Mouse (Mus musculus): Measurements from ENCODE around the gene Otud4. TPM values are rescaled to one million over a fixed set of nuclear protein-coding genes. Genes with fewer than 3 reads are reported as not detected.

Otud4 gene
- polyA plus RNA-seq, 1 experiment from 2014 or later = 26.3 TPM

DNA sequence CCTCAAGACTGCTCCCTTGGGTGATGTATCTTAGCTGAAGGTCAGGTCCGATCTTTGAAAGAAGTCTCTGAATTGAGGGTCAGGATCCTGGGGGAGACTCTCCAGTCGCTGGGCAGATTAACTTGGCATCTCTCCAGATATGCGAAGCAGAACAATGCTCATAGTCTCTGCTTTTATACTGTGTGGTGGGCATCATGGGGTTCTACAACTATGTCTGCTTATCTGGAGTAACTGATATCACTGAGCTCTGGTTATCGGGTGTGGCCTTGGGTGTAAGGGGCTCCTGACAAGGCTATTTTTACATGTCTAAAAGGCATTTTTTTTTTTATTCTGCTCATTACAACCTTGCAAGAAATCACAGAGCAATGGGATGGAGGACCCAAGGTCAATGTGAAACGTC lies 13.2 kb upstream of the Otud4 start:
- ATAC-seq (replicated peaks; ENCODE audit: low FRiP score) (peak; percentile 90), DNase-seq (ENCODE audit: low spot score) (no peak)
- no peaks in the 10 kb centered on the region for H3K27me3 ChIP-seq (replicated peaks; ENCODE audit: control insufficient read depth, insufficient read depth, low read length)

DNA sequence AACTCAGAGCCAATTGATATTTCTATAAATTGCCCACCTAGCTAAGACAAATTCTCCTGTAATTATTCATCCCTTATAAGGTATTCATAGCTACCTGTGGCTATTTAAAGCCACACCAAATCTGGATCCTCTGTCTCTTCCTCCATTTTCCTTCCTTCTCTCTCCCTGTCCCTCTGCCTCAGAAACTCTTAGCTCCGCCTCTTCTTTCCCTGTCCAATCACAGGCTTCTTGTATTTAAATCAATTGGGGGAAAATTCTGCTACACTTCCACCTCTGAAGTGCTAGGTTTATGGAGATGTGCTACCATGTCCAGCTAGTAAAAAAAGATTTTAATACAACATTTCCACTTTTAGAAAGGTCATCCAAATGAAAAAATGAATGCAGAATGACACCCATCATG lies 3.9 kb upstream of the Otud4 start:
- Histone ChIP-seq H3K9me3 (ENCODE audit: control insufficient read depth, low read length) (no peaks in the 10 kb centered on the region), H3K36me3 (ENCODE audit: control insufficient read depth, insufficient read depth, low read length) (no peaks in the 10 kb centered on the region), H3K9ac (ENCODE audit: low read depth, low read length) (no peak overlapping the region), H3K27ac (ENCODE audit: low read depth, low read length) (no peak overlapping the region), H3K4me2 (no peak overlapping the region), H3K4me1 (replicated peaks; ENCODE audit: control insufficient read depth, insufficient read depth, low read length) (0 out of 2 replicates have a peak, but pooled peaks cover 2% of the 10 kb centered on the region), H3K27me3 (replicated peaks; ENCODE audit: control insufficient read depth, insufficient read depth, low read length) (no peaks in the 10 kb centered on the region), H3K4me3 (ENCODE audit: low read depth, low read length) (no peak overlapping the region)
- ATAC-seq (replicated peaks; ENCODE audit: low FRiP score) = no peak
- 92% methylated on average over 1 of the region's 1 CpGs for WGBS
- no peak for DNase-seq (ENCODE audit: low spot score)

More for the DNA sequence above, 13.2 kb upstream of the Otud4 start:
- 50% methylated on average over 5 of the region's 5 CpGs for WGBS
- no peaks in the 10 kb centered on the region for H3K9me3 ChIP-seq (ENCODE audit: control insufficient read depth, low read length)
- peaks cover 14% of the 10 kb centered on the region for H3K4me1 ChIP-seq (replicated peaks; ENCODE audit: control insufficient read depth, insufficient read depth, low read length)
- peak overlapping the region; percentile 27; the same call in 1 of the 2 replicates for H3K4me2 ChIP-seq
- H3K9ac ChIP-seq (ENCODE audit: low read depth, low read length) = no peak overlapping the region
- H3K27ac ChIP-seq (ENCODE audit: low read depth, low read length) = no peak overlapping the region; the same call in 1 of the 2 replicates
- no peak overlapping the region for H3K4me3 ChIP-seq (ENCODE audit: low read depth, low read length)
- H3K36me3 ChIP-seq (ENCODE audit: control insufficient read depth, insufficient read depth, low read length) = no peaks in the 10 kb centered on the region

GRCm38 (mm10) chr8:79636151-79636550 lies 3.3 kb upstream of the Otud4 start:
- Histone ChIP-seq H3K4me3 (ENCODE audit: low read depth, low read length) (no peak overlapping the region), H3K4me1 (replicated peaks; ENCODE audit: control insufficient read depth, insufficient read depth, low read length) (peaks cover 4% of the 10 kb centered on the region), H3K4me2 (no peak overlapping the region), H3K27me3 (replicated peaks; ENCODE audit: control insufficient read depth, insufficient read depth, low read length) (no peaks in the 10 kb centered on the region), H3K27ac (ENCODE audit: low read depth, low read length) (no peak overlapping the region), H3K9me3 (ENCODE audit: control insufficient read depth, low read length) (no peaks in the 10 kb centered on the region), H3K36me3 (ENCODE audit: control insufficient read depth, insufficient read depth, low read length) (no peaks in the 10 kb centered on the region), H3K9ac (ENCODE audit: low read depth, low read length) (no peak overlapping the region)
- 38% methylated on average over 1 of the region's 1 CpGs for WGBS
- DNase-seq (ENCODE audit: low spot score) (no peak), ATAC-seq (replicated peaks; ENCODE audit: low FRiP score) (no peak)

GRCm38 (mm10) chr8:79637237-79637636 lies 2.2 kb upstream of the Otud4 start:
- no peak overlapping the region for H3K9ac ChIP-seq (ENCODE audit: low read depth, low read length)
- H3K4me1 ChIP-seq (replicated peaks; ENCODE audit: control insufficient read depth, insufficient read depth, low read length) = peaks cover 13% of the 10 kb centered on the region
- DNase-seq (ENCODE audit: low spot score) (no peak), ATAC-seq (replicated peaks; ENCODE audit: low FRiP score) (no peak)
- no peak overlapping the region for H3K4me2 ChIP-seq
- no peaks in the 10 kb centered on the region for H3K27me3 ChIP-seq (replicated peaks; ENCODE audit: control insufficient read depth, insufficient read depth, low read length)
- no peak overlapping the region for H3K4me3 ChIP-seq (ENCODE audit: low read depth, low read length)
- H3K27ac ChIP-seq (ENCODE audit: low read depth, low read length) = no peak overlapping the region
- 68% methylated on average over 3 of the region's 3 CpGs for WGBS
- no peaks in the 10 kb centered on the region for H3K36me3 ChIP-seq (ENCODE audit: control insufficient read depth, insufficient read depth, low read length)
- no peaks in the 10 kb centered on the region for H3K9me3 ChIP-seq (ENCODE audit: control insufficient read depth, low read length)

DNA sequence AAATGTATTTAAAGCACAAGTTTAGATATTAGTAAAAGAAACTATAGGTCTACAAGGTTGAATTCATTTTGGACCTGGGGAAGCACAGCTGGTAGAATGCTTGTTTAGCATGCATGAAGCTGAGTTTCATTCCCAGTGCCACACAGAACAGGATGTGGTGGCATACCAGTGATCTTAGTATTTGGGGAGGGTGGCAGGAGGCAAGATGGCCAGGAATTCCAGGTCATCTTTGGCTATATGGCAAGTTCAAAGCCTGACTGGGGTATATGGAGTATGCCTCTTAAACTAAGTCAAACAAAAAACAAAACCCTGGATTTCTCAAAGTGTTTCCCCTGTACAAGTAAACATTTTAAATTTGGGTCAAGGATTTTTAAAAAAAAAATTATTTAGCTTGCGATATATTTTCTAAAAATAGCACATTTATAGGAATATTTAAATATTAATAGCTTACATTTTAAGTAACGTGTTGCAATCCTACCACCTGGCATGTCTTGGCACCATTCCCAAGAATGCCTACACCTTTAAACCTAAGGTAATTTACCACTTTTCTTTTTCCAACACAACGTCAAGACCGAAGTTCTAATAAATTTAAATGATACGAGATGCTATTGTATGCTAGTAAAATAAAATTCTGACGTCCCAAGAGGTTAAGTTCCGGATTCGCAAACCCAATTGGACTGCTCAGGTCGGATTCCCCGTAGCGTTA lies 1.3 kb upstream of the Otud4 start:
- Histone ChIP-seq H3K4me2 (peak overlapping the region; percentile 86), H3K4me1 (replicated peaks; ENCODE audit: control insufficient read depth, insufficient read depth, low read length) (peaks cover 18% of the 10 kb centered on the region), H3K27ac (ENCODE audit: low read depth, low read length) (peak overlapping the region; percentile 67), H3K4me3 (ENCODE audit: low read depth, low read length) (peak overlapping the region; percentile 97), H3K9me3 (ENCODE audit: control insufficient read depth, low read length) (no peaks in the 10 kb centered on the region), H3K9ac (ENCODE audit: low read depth, low read length) (peak overlapping the region; percentile 74), H3K36me3 (ENCODE audit: control insufficient read depth, insufficient read depth, low read length) (no peaks in the 10 kb centered on the region), H3K27me3 (replicated peaks; ENCODE audit: control insufficient read depth, insufficient read depth, low read length) (no peaks in the 10 kb centered on the region)
- DNase-seq (ENCODE audit: low spot score) (no peak), ATAC-seq (replicated peaks; ENCODE audit: low FRiP score) (no peak)
- WGBS = 9% methylated on average over 11 of the region's 11 CpGs

- H3K27ac ChIP-seq (ENCODE audit: low read depth, low read length) = peak overlapping the region; percentile 96
- H3K36me3 ChIP-seq (ENCODE audit: control insufficient read depth, insufficient read depth, low read length) = peaks cover under 1% of the 10 kb centered on the region; the same call in 1 of the 2 replicates
- H3K4me1 ChIP-seq (replicated peaks; ENCODE audit: control insufficient read depth, insufficient read depth, low read length) = peaks cover 23% of the 10 kb centered on the region
- peak overlapping the region; percentile 97 for H3K9ac ChIP-seq (ENCODE audit: low read depth, low read length)
- no peaks in the 10 kb centered on the region for H3K27me3 ChIP-seq (replicated peaks; ENCODE audit: control insufficient read depth, insufficient read depth, low read length)
- peak overlapping the region; percentile 86 for H3K4me2 ChIP-seq
- WGBS = under 1% methylated on average over 77 of the region's 77 CpGs
- no peaks in the 10 kb centered on the region for H3K9me3 ChIP-seq (ENCODE audit: control insufficient read depth, low read length)
- ATAC-seq (replicated peaks; ENCODE audit: low FRiP score) (peak; percentile 99), DNase-seq (ENCODE audit: low spot score) (peak; percentile 95)
- H3K4me3 ChIP-seq (ENCODE audit: low read depth, low read length) = peak overlapping the region; percentile 97
These were observed 490 bp upstream of the Otud4 start for GRCm38 (mm10) chr8:79638707-79639549.

DNA sequence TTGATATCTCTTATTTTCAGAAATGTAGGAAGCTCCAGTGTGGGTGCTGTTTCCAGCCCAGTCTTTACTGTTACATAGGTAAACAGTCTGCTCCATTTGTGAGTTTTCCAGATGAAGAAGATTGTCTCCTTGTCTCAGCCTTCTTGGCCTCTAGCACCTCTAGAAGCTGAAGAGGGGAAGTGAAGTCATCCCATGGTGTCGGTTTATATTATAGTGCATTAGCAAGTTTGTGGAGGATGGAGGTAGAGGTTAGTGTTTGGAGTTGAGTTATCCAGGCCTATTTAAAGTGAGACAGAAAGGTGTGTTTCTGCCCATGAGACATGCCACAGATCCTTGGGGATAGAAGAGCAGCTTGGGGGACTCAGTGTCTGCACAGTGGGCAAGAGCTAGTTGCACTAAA lies 1.7 kb downstream of the Otud4 start:
- Histone ChIP-seq H3K27me3 (replicated peaks; ENCODE audit: control insufficient read depth, insufficient read depth, low read length) (no peaks in the 10 kb centered on the region), H3K4me1 (replicated peaks; ENCODE audit: control insufficient read depth, insufficient read depth, low read length) (peaks cover 29% of the 10 kb centered on the region), H3K4me2 (peak overlapping the region; percentile 86), H3K9ac (ENCODE audit: low read depth, low read length) (peak overlapping the region; percentile 49), H3K9me3 (ENCODE audit: control insufficient read depth, low read length) (no peaks in the 10 kb centered on the region), H3K27ac (ENCODE audit: low read depth, low read length) (no peak overlapping the region), H3K36me3 (ENCODE audit: control insufficient read depth, insufficient read depth, low read length) (peaks cover 9% of the 10 kb centered on the region; the same call in 1 of the 2 replicates), H3K4me3 (ENCODE audit: low read depth, low read length) (peak overlapping the region; percentile 97)
- 8% methylated on average over 1 of the region's 1 CpGs for WGBS
- DNase-seq (ENCODE audit: low spot score) = no peak
- ATAC-seq (replicated peaks; ENCODE audit: low FRiP score) = no peak

DNA sequence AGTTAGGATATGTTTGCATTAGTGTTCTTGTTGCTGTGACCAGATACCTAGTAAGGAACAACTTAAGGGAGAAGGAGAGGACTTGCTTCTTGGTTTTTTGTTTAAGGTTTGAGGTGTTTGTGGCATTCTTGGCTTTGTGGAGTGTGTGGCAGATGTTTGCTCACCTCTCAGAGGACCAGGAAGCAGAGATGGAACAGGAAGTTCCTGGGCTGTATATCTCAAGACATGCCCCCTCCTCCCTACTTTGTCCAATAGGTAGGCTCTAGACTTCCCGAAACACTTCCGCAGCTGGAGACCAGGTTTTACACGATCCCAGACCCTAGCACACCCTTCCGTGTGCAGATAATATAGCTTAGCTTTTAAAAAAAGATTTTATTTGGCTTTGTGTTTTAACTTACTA lies 10.2 kb downstream of the Otud4 start:
- H3K4me2 ChIP-seq = no peak overlapping the region
- H3K27ac ChIP-seq (ENCODE audit: low read depth, low read length) = no peak overlapping the region
- ATAC-seq (replicated peaks; ENCODE audit: low FRiP score) (no peak), DNase-seq (ENCODE audit: low spot score) (no peak)
- H3K27me3 ChIP-seq (replicated peaks; ENCODE audit: control insufficient read depth, insufficient read depth, low read length) = no peaks in the 10 kb centered on the region
- H3K4me3 ChIP-seq (ENCODE audit: low read depth, low read length) = no peak overlapping the region
- H3K4me1 ChIP-seq (replicated peaks; ENCODE audit: control insufficient read depth, insufficient read depth, low read length) = peaks cover under 1% of the 10 kb centered on the region; the same call in 1 of the 2 replicates
- peaks cover 20% of the 10 kb centered on the region for H3K36me3 ChIP-seq (ENCODE audit: control insufficient read depth, insufficient read depth, low read length)
- 92% methylated on average over 4 of the region's 4 CpGs for WGBS
- H3K9ac ChIP-seq (ENCODE audit: low read depth, low read length) = no peak overlapping the region
- H3K9me3 ChIP-seq (ENCODE audit: control insufficient read depth, low read length) = no peaks in the 10 kb centered on the region

Data from liver, embryonic 11.5 days (tissue).